Mouse (Mus musculus) regulatory T cell (primary cell): ENCODE data around the gene H6pd.
"Not testable (repeated sequence)": the region's sequence is repeated elsewhere in the genome, so short reads cannot be mapped to it uniquely, and the experiment has no call there.

Source experiments
- in situ Hi-C: fragments of 300-600 bp; cut with MboI, MseI; formaldehyde crosslinking; loops from one replicate; pipeline ENCODE4 v1.15.1; 2025; ENCODE audit warnings: high pct_unique_total_duplicates

Gene H6pd

DNA sequence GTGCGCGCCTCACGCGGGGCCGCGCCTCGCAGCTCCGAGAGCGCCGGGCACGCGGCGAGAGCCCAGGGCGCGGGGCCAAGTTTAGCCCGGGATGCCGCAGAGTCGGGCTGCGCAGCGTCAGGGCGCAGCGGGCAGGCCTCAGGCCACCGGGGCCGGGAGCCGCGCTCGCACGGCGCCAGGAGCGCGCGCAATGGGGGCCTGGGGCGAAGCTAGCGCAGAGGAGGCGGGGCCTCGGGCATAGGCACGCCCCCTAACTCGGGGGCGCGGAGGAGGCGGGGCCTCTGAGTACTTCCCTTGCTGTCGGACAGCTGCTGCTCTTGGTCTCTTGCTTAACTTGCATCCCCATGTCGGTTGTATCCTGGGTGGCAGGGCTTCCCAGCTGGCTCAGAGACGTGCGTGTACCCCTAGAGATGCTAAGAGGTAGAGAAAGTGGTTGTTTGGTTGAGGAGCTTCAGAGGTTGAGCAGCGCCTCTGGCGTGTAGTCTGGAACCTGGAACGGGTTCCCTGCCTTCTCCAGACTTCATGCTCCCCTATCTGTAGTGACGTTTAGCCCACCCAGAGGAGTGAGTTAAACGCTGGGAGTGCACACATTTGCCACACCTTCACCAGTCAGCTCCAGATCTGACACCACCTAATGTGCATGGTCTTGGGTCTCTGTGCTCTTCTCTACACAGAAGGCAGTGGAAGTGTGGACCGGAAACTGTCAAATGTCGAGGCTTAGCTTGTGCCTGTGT is at the start of gene H6pd:
H6pd (minus strand) TSS at position 171 of the 734 bp plus-strand sequence.
- in situ Hi-C loops: no loop called here

DNA sequence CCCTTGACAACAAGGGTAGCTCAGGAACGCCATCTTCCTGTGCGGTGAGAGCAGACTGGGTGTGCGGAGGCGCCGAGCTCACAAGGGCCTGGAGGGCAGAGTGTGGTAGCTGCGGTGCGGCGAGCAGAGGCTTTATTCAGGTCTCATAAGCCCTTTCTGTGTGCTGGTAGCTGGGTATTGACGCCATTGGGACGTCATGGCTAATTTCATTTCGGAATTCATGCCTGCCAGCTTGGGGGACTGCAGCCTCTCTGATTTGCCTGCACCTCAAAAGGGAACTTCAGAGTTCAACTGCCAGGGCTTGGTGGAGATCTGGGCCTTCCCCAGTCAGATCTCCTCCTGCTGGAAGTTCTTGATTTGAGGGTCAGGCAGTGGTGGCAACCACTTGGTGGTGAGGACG is 48.9 kb upstream of the H6pd start:
- in situ Hi-C loops: no loop called here

DNA sequence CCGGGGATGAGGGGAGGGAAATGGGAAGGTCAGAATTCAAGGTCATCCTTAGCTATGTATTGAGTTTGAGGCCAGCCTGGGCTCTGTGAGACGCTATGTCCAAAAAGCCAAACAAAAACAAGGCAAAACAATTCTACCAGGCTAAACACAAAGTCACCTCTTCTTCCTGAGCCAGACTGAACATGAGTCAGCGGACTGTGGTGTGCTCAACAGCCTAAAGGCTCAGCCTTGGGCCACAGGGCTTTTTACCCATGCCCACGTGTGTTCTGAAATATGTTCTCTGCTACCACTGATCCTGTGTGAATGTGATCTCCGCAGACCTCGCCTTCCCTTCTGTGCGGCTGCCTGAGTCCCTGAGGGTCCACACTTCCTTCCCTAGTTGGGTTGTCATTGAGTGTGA is 47.3 kb upstream of the H6pd start:
- in situ Hi-C loops: no loop called here

DNA sequence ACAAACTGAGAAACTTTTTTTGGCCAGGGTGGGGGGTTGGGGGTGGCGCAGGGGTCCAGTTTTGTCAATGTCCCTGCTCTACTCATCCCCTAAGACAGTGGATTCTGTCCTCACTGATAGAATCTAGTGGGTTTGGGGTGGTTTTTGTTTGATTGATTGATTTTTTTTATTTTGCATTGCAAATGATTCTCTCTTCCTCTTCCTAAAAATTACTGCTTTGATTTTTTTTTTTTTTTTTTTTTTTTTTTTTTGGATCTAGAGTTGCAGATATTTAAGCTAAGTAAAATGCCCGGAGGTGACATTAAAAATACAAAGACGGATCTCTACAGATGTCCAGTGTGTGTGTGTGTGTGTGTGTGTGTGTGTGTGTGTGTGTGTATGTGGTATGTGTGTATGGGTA is 43.6 kb upstream of the H6pd start:
- in situ Hi-C loops: no loop called here

DNA sequence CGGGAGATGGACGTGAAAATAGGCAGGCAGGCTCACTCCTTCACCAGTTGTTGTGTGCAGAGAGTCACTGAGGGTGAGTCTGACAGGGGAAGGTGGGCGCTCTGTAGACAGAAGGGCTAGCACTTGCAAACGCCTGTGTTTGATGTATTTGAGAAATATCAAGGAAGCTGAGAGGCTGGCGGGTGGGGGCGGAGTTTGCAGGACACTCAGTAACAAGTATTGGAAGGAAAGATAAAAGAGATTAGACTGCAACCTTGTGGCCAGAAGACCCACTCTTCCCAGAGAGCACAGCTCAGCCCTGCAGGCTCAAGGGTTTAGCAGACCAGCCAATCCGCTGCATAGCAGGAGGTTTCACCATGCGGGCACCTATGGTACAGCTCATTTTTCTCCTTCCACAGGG is 42.7 kb upstream of the H6pd start:
- in situ Hi-C loops: no loop called here

DNA sequence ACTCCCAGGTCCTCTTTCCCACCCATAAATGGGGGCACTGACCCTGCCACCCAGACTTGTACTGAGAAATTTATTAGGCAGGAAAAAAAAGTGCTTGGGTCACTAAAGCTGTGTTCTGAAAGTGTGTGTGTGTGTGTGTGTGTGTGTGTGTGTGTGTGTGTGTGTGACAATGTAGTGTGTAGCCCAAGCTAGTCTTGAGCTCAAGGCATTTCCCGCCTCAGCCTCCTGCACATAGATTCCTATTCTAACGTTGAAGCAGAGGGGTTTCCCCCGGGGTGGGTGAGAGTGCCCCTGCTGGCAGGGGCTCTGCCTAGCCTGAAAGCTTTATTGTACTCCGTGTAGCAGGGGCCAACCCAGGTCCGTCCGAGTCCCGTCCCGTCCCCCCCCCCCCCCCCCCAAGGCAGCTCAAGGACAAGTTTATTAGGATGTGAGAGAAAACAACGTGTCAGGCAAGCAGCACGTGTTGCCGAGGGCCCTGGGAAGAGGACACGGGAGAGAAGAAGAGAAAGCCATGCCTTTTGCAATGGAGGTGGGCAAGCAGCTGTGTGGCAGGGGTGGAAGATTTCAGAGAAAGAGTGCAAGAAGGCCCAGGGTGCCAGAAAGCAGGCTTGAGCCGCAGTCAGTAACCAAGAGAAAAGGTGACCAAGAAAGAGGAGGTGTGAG is 40.9 kb upstream of the H6pd start:
- in situ Hi-C loops: no loop called here

DNA sequence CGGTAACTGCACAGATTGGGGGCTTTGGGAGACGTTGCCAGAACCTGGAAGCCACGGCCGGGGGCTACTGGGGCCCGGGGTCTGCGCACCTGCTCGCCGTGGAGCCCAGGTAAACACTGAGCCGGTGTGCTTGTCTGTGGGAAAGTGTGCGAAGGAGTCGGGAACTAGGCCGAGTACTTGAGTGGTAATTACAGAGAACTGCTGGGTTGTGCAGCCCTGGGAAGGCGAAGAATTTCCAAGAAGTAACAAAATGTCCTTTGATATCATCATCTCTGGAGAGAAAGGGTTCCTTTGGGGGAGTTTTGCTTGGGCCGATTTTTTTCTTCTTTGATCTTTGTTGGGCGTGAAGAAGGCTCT is 40.3 kb upstream of the H6pd start:
- in situ Hi-C loops: no loop called here

DNA sequence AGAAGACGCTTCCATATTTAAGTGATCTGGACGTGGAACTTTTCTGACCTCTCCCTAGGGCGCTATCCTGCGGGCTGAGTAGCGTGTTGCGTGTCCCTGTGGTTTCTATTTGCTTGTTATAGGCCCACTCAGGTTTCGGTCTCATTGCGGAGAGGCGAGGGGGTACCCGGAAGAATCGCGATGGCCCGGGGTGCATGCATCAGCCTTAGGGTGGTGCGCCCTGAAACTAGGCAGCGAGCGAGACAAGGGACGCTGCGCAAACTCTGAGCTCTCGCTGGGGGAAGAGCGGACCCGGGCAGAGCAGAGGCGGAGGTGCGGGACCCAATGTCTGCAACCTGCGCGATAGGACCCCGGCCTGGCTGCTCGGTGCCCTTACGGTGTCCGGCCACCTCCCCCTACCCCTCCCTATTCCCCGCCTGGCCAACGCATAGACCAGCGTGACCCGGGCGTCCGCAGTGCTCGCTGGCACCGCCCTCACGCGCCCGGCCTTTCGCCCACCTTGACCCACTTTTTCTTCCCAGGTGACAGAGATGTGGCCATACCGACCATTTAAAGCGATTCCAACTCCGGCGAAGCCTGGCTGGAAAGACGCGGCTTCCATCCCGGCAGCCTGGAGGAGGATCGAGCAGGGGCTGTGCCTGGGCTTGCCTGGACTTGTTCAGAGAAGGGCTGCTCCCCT is 39.8 kb upstream of the H6pd start:
- in situ Hi-C loops: no loop called here

DNA sequence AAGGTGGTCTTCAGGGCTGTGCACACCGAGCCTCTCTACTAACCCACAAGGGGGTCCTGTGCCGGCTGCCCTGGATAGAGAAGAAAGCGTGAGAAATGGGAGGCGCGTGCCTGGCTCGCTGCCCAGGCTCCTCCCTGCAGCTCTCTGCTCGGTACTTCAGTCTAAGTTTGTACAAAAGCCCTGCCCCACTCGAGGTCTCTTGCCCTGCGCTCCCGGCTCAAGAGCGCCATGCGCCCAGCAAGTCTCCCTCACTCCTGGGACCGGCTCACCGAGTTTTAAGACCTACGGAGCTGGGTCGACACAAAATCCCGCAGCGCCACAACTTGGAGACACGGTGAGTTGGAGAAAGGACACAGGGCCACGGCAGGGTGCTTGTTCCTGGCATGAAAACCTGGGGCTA is 39.2 kb upstream of the H6pd start:
- in situ Hi-C loops: no loop called here

DNA sequence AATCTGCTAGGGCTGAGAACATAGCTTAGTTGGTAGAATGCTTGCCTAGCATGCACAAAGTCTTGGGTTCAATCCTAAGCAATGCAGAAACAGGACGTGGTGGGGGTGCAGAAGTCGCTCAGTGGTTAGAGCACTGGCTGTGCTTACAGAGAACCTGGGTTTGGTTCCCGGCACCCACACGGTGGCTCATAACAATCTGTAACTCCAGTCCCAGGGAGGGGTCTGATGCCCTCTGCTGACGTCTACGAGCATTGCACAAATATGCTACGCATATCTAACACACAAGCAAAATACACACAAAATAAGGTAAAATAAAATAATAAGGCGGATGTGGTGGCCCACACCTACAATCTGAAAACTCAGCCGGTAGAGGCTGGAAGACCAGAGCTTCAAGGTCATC is 34.8 kb upstream of the H6pd start:
- in situ Hi-C loops: no loop called here

DNA sequence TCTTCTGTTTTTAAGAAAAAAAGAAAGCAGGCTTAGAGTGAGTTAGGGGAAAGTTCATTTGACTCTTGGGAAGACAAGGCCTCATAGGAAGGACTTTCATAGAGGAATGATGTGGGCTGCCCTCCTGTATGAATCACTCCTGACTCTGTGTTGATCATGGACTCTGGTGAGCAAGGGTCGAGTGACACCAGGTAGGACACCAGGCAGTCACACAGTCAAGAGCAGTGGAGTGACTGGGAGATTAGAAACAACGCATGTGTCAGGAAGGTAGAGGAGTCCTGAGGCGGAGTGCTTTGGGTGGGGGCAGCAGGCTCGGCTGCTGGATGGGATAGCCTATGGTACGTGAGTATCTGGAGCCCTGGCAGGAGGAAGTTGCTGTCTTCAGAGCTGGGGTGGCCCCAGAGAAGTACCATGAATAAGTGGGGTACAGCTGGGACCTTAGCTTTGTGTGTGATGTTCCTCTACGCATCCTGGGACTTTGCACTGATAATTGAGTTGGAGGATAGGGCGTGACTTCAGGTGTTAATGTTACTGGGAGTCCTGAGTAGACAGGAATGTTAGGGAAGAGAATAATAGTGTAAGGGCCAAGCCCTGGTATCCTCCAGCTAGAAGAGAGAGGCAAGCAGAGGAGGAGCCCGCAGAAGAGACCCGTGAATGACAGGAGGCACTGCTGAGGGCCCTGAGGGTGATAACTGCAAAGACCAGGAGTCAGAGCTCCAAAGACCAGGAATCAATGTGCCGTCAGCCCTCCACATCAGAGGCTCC is 32.7 kb upstream of the H6pd start:
- in situ Hi-C loops: no loop called here

DNA sequence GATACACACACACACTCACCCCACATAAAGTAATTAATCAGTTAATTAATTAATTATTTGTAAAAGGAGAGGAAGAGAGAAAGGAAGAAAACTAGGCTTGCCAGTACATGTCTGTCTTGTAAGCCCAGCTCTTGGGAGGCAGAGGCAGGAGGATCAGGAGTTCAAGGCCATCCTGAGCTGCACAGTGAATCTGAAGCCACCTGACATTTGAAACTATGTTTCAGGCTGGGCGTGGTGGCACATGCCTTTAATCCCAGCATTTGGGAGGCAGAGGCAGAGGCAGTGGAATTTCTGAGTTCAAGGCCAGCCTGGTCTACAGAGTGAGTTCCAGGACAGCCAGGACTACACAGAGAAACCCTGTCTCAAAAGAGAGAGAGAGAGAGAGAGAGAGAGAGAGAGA is 32.0 kb upstream of the H6pd start:
- in situ Hi-C loops: not testable (repeated sequence)

DNA sequence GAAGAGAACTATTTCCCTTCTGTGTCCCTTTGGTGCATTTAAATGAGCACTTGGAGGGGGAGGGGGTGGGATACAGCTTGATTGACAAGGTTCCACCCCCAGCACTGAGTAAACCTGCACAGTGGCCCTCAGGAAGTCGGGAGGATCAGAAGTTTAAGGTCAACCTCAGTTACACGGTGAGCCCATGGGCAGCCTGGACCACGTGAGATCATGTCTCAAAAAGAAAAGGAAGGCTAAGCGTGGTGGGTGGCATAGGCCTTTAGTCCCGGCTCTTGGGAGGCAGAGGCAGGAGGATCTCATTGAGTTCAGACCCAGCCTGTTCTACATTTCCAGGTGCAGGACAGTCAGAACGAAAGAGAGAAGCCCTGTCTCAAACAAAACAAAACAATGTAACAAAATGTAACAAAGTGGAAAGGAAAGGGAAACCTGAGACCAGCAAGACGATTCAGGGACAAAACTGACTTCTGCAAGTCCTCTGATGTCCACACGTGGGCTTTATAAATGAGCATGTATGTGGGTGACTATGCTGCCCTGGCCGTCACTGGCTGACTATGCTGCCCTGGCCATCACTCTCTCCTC is 31.3 kb upstream of the H6pd start:
- in situ Hi-C loops: no loop called here

DNA sequence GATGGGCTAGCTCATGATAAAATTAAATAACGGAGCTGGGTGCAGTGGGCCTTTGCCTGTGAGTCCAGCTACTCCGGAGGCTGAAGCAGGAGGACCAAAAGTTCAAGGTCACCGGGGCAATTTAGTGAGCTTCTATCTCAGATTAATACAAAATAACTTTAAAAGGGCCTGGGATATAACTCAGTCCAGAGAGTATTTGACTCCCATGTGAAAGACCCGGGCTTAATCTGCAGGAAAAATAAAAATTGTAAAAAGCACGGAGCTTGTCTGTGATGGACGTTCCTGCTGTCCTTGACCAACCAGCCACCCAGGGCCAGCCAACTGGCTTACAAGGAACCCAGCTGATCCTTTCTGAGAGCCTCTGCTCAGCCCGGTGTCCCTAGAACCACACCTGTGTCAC is 29.7 kb upstream of the H6pd start:
- in situ Hi-C loops: loop anchor here (5.0 to 10.0 kb wide), 2 partner anchors 34 to 56 kb away; no protein-coding TSS in a partner anchor

DNA sequence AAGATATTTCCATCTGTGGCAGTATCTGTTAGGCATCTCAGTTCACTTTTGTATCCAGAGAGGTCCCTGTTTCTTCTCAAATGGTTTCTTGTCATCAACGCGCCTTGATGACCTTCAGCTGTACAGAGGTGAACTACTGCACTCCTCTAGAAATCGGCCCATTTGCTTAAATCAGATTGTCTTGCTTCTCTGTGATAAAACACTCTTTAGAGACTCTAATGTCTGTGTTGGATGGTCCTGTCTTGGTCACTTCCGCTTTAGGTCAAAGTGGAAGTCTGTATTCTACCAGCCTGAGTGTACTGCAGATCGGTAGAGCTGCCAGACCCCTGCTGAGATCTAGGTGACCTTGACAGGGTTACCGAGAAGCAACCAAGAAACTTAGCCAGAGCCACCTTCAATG is 27.3 kb upstream of the H6pd start:
- in situ Hi-C loops: loop anchor here (5.0 to 10.0 kb wide), 2 partner anchors 36 to 59 kb away; no protein-coding TSS in a partner anchor

DNA sequence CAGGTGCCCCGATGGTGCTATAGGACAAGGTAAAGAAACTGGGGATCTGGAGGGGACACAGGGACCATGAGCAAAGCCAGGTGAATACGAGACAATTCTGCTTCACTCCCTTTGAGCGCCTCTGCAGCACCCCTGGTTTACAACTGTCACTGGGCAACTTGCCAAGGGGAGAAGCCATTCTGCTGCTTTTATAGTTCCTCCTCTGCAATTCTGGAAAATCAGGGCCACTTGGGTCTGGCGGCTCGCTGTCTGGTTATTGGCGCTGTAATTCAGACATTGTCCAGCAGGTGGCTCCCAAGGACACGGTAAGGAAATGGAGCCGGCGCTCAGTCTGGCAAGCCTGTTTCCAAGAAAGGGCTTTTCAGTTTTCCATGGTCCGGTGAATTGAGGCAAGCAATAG is 26.5 kb upstream of the H6pd start:
- in situ Hi-C loops: loop anchor here (5.0 to 10.0 kb wide), 2 partner anchors 37 to 60 kb away; no protein-coding TSS in a partner anchor

DNA sequence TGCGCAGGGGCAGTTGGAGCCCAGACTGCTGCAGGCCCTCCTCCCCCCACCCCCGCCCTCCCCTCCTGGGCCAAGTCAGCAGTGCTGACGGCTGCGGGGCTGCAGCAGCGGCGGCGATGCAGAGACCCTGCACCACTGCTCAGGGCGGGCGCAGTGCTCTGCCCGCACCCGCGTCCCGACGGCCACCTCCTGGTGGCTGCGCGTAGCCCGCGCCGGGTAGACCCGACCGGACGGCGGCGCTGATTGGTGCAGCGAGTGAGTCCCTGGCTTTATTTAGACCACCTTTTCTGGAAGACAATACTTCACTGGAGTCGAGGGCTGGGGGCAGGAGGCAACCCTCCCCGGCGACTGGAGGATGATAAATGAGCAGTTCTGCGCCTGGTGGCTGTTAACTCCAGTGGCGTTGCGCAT is 24.4 kb upstream of the H6pd start:
- in situ Hi-C loops: loop anchor here (10.0 kb wide), 1 partner anchor 62 kb away; no protein-coding TSS in a partner anchor

DNA sequence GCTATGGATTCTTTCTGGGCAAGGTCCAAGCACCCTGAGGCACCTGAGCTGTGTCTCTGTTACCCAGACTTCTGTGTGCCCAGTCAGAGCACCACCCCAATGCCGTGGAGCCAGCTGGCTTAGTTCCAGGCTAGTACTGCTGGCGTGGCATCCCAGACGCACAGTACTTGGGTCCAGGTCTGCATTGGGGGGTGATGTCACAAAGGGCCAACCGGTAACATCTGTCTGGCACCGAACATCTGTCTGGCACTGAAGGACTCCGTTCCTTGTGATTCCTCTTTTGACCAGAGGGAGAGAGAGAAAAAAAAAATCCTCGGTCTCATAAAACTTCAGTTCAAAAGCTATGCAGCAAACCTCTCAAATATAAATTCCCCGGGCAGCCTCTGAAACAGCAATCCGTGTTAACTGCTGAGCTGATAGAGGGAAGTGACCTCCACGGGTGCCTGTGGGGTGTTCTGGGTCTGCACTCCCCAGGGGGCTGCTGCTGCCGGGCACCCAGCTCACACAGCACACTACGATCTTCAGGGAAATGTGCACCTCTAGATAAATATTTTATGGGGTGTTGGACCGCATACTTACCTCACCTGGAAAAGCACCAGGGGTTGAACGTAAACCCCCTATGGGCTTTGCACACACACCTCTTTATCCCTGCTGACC is 22.5 kb upstream of the H6pd start:
- in situ Hi-C loops: loop anchor here (10.0 kb wide), 1 partner anchor 63 kb away; no protein-coding TSS in a partner anchor

DNA sequence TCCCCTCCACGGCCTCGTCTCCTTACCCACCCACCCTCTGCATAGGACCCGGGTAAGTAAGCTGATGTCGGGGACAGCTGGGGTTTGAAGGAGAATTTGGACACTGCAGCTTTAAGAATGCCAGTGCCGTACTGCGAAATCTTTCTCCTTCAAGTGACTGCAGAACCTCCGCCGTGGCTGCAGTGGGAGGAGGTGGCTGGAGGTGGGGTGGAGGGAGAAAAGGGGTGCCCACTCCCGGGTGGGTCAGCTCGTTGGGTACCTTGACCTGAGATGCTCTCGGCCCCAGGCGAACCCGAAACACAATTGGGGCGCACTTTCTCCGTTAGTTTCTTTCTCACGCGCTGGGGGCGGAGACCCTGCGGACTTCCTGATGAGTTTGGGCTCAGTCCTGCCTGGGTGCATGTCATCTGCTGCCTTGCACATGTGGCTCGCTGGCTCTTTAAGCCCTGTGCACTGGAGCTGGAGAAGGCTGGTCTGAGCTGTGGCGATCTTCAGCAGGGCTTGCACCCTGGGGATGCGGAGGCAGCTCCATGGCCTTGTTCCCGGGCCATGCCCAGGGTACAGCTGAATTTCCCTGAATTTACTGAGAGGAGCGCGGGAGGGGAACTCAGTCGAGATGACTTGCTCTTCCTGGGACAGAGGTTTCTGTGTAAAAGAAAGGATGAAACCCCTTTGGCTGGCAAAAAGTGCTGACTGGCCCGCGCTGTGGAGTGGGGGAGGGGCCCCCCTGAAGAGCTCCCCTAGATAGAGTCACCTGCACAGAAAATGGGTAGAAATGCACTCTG is 21.8 kb upstream of the H6pd start:
- in situ Hi-C loops: loop anchor here (10.0 kb wide), 1 partner anchor 64 kb away; no protein-coding TSS in a partner anchor

DNA sequence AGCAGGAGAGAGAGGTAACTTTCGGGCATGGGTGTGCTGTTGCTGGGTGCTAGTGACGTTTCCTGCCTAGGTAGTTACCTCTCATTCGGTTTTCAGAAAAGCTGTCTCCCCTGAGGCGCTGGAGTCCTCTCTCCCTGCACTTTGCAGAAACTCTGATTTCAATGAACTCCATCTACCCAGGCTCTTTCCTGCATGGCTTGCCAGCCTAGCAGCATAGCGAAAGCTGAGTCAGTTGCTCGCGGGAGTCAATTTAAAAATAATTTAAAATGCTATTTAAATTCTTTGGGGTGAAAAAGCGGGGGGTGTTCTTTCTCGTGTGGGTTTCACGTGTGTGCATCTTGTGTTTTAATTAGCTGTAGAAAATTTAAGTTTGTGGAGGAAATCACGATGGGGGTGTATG is 21.1 kb upstream of the H6pd start:
- in situ Hi-C loops: loop anchor here (10.0 kb wide), 1 partner anchor 65 kb away; no protein-coding TSS in a partner anchor
